Mouse (Mus musculus) hindlimb bud, embryonic 11.5 days (tissue): ENCODE measurements around the gene Fosb.

Experiments used
- DNase-seq: peaks from one replicate; pipeline ENCODE4 v3.0.0-alpha.2; 2012; ENCODE audit warnings: low read depth, low spot score; ENCODE audit errors: extremely low spot score

The Fosb gene

GRCm38 (mm10) chr7:19309884-19310641, at the start of gene Fosb:
TSS of gene Fosb (minus strand) at chr7:19310051.
- DNase-seq: no peak

GRCm38 (mm10) chr7:19359299-19359891, 49.5 kb upstream of the Fosb start, which contains the start of the genes Cd3eap and Ppp1r13l:
TSS of gene Cd3eap (minus strand) at chr7:19359483.
TSS of gene Ppp1r13l (plus strand) at chr7:19359749.
- DNase-seq: peak; percentile 96

DNA sequence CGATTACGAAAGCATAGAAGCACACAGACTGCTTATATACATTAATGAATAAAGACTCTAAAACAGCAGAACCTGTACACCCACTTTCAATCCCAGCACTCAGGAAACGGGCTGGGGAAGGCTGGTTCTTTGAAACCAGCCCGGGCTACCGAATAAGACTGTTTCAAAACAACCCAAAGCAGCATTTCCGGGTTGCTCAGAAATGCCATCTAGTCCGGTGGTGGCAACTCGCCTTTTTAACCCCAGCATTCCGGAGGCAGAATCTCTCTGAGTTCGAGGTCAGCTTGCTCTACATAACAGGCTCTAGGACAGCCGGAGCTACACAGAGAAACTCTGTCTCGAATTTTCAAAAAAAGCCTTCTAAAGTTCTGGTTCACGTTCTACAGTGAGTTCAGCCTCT, 48.8 kb upstream of the Fosb start:
- no peak for DNase-seq

DNA sequence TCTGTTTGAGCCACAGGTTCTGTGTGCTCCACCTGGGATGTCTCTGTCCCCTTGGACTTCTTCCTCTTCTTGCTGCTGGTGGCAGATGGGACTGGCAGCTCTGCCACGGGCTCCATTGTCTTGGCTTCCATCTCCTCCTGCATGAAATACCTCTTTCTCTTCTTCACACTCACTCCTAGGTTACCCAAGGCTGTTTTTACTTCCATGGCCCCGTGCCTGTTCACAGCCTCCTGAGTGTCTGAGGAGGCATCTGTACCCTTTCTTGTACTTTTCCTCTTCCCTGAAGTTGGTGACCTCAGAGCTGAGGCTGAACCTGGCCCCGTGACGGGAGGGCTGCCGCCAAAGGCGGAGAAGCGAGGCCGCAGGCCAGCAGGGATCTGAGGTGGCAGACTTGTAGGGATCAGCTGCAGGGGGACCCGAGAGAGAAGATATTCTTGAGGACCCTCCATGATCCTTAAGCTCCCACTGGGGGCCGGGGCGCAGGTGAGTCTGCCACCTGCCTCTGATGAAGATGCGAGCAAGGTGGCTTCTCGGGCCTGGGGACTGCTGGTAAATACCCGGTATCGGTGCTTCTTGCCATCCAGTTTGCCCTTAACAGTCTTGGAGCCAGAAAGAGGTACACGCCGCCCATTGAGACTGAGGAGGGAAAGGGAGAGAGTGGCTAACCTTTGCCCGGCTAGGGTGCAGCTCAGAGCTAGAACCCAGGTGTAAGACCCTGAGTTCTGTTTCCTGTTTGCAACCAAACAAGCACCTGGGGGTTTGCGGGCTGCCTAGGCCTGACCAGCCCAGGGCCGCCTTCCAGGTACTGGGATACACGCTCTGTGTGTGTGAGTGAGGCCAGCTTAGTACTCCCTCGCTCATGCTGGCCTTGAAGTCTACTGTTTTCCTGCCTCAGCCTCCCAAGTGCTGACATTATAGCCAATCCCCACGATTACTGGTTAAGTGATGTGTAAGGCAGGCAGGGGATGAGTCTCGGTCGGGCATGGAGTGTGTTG, 47.8 kb upstream of the Fosb start:
- no peak for DNase-seq

- DNase-seq: no peak
Observed at GRCm38 (mm10) chr7:19356311-19356710, 46.5 kb upstream of the Fosb start.

DNA sequence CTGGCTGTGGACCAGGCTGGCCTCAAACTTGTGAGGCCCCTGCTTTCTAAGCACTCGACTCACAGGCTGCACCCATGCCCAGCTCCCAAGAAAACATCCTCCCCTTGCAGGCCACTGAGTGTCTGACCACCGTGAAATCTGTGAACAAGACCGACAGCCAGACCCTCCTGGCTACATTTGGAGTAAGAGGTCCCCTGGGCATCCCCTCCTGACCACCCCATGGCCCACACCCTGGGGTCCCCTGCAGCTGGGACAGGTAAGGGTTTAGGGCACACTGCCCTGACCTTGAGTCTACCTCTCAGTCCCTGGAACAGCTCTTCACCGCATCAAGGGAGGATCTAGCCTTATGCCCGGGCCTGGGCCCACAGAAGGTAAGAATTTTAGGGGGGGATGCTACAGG, 45.1 kb upstream of the Fosb start:
- no peak for DNase-seq

DNA sequence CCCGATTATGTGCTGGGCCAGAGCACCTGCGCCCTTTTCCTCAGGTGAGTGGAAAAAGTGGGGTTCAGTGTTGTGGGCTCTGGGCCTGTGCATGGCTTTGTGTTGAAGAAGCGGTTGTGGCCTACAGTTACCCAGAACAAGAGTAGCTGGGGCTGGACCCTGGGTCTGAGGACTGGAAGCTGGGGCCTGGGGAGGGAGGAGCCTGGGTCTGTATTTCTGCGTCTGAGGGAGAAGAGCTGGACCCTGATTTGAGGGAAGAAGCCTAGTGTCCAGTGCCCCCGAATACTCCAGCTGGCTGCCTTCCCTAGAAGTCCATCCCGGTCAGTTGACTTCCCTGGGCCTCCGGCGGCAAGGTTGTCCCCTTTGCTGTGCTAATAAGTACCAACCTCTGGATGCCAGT, 40.4 kb upstream of the Fosb start:
- DNase-seq: no peak

DNA sequence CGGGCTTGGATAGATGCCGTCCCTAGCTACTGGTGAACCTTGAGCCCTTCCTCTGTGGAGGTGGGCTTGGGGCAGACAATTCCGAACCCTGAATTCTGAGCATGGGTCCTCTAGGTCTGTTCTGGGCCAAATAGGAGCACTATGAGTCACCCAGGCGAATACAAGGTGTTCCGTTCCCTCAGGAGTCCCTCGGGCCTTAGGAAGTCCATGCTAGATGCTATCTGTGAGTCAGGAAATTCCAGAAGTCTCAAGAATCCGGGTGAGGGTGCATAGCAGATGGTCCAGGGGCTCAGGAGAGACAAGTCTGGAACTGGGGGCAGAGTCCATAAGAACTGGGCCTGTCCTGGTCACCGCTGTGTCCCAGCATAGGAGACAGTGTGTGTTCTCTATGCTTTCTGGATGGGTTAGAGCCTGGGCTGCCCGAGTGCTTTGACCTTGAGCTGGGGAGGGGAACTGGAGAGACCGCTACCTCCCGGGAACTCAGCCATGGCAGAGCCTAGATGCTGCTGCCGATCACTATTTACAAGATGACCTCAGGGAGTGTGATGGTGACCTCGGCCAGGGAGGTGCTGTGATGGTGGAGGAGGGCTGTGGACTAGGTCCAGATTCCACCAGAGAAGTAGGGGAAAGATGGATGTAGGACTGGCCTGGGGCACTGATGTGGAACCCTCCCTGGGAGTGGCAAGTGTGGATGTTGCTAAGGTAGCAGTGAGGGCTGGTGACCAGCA, 39.5 kb upstream of the Fosb start:
- no peak for DNase-seq

- peak; percentile 97 for DNase-seq
Observed at GRCm38 (mm10) chr7:19344938-19345471, 35.2 kb upstream of the Fosb start.

DNA sequence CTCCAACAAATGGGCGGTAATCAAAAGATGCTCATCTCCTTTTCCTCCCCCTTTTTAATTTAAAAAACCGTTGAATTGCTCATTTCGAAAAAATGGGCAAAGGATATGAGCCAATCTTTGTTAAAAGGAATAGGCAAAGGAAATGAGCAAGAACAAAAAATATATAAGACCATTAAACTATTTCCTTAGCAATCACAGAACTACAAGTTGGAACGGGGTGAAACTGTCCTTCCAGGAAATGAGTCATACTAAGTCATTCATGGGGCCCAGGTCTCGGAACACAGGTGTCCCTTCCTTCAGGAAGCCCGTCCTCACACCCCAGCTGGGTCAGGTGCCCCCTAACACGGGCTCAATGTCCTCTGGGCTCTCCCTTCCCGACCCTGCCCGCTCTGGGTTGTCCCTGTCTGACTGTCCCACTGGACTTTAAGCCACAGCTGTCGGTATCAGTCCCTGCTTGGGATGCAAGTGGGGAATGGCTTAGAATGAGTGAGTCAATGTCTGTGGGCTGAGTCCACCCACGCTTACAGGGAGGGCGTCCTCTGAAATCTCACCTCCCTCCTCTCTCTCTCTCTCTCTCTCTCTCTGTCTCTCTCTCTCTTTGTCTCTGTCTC, 34.5 kb upstream of the Fosb start, which contains the start of gene Ercc1:
TSS of gene Ercc1 (plus strand) at position 542 of the 611 bp plus-strand sequence.
- DNase-seq: no peak

DNA sequence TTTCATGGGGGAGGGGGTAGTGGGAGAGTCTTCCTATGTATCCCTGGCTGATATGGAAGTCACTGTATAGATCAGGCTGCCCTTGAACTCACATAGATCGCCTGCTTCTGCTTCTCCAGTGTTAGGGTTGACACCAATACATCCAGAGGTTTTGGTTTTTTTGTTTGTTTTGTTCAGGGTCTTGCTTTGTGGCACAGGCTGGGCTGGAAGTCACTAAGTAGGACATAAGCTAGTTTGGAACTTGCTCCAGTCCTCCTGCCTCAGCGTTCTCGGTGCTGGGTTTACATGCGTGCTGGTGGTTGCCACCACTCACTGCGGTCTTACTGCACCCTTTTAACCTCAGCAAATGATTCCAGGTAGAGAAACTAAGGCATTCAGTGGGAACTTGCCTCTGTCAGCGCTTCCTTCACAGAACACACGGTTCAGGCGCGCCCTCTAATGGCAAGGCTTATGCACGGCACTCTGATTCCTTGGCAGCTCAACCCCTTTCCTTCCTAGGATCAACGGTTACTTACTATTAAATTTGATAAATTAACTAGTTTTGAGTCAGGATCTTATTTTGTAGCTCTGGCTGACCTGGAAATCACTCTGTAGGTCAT, 33.5 kb upstream of the Fosb start:
- DNase-seq: no peak

DNA sequence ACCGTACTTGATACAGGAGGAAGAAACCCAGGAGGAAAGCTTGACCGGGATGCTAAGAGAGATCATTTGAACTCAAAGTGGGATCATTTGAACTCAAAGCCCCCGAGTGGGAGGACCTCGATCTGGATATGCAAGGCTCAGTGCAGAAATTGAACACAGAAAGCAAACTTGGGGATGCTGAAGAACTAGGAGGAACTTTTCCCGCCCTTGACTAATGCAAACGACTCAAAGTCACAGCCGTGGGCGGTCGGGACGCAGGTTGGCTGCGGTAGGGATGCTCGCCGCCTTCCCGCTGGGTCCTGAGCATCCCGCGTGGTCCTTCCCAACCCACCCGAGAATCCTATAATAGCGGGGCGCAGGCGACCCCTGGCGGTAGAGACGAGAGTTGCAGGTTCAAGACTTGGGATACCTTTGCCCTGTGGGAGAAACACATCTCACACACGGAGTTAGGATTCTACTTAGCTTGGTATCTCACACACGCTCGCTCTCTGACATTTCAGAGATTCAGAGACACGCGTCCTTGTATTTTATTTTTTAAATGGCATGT, 32.7 kb upstream of the Fosb start:
- no peak for DNase-seq

- no peak for DNase-seq
Observed at GRCm38 (mm10) chr7:19341761-19342409, 32.0 kb upstream of the Fosb start.

DNA sequence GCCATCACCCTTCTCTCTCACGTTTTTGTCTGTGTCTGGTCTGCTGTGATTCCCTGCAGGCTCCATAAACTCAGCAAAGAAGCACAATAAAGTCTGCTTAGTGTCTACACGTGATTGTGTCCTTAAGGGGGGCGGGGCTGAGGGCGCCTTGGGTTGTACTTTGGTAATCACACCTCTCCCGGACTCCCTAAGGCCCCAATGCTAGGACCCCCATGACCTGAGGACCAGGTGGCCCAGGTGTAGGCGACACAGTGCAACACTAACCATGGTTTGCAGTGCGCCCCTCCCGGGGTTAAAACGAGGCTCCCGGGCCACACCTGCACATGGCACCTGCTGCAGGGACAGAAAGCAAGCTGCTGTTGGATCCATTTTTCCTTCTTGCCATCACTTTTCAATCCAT, 31.4 kb upstream of the Fosb start:
- DNase-seq: no peak

DNA sequence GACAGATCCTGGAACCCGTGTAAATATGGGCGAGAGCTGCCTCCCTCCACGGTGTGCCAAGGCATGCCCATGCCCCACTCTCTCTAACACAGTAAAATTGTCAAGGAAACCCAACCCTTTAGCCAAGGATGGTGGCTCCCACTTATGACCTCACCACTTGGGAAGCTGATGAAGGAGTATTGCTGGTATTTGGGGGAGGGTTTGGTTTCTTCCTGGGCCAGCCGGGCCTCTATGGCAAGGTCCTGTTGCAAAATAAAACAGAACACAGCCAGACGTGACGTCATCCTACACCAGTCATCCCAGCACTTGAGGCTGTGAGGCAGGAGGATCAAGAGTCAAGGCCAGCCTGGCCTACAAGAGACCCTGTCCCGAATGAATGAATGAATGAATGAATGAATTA, 28.7 kb upstream of the Fosb start:
- no peak for DNase-seq

GRCm38 (mm10) chr7:19338060-19338459, 28.2 kb upstream of the Fosb start:
- DNase-seq: no peak

GRCm38 (mm10) chr7:19337122-19337521, 27.3 kb upstream of the Fosb start:
- DNase-seq: no peak

DNA sequence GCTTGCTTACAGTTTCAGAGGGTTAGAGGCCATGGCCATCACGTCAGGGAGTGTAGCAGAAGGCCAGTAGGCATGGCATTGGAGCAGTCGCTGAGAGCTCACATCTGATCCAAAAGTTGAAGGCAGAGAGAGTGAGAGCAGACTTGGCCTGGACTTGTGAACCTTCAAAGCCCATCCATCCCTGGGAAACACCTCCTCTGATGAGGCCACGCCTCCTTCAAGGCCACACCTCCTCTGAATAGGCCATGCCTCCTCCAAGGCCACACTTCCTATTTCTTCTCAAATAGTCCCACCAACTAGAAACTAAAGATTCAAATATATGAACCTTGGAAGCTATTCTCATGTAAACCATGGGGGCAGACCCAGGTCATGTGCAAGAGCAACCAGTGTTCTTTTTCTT, 25.7 kb upstream of the Fosb start:
- no peak for DNase-seq
